Mouse (Mus musculus): ENCODE measurements around the gene Gm17622.

Gm17622 gene

DNA sequence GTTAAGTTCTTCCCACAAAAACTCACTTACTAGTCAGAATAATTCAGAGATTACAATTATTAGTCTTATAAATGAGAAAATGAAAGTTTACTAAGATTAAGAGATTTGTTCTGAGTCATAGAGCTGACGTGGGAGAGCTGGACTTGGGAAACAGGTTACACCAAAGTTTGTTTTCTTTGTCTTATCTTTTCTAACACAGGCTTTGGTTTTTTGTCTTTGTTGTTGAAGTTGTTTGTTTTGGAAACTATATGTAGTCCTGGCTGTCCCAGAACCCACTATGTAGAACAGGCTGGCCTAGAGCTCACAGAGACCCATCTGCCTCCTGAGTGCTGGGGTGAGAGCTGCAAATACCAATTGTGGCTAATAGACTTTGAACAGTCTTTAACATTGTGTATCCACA lies 20.7 kb downstream of the Gm17622 start:
- no peak for DNase-seq (ENCODE audit: low spot score)

DNA sequence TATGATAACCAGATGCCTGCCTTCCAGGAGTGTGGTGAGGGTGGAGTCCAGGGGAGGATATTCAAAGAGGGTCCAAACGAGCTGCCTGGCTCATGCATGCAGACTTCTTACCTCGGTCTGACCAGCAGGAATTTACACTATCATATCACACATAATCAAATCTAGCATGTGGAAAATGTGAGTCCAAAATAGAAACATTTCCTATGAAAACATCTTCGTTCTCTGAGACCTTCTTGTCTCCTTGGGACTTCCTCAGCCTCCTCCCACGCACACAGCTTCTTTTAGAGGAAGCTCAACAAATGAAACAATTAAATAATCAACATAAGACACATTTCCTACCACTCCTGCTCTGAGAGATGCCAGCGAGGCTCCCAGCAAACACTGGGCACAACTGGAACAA lies 21.4 kb downstream of the Gm17622 start:
- peak; percentile 29 for DNase-seq (ENCODE audit: low spot score)

DNA sequence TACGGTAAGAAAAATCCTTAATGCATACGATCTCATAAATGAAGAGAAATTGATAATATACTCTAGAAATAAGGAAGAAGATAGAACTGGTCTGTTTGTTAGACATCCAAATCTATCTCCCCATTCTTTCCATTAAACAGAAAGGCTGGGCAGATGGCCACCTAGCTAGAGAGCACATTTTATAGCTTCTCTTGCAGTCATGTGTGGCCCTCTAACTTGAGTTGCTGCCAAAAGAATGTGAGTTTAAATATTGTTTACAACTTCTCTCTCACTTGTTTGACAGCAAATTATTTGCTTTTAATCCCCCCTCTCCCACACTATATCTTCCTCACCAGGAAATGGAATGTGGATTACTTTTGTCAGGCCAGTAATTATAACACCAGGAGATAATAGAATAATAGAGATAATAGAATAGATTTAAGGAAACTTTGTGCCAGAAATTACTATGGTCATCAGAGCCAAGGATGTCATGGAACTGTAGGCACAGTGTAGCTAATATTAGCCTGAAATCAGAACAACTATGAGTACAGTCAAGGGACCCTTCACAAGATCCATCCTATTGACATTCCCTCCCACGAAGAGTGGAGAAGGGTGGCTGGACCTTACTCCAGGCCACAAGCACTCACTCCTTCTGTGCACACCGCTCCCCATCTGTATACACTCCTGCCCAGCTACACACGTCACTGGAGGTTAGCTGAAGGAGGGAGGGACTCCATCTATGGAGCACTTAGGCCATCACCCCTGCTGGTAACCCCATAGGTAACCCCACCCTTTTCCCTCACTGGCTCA lies 23.8 kb downstream of the Gm17622 start:
- DNase-seq (ENCODE audit: low spot score), result no peak

DNA sequence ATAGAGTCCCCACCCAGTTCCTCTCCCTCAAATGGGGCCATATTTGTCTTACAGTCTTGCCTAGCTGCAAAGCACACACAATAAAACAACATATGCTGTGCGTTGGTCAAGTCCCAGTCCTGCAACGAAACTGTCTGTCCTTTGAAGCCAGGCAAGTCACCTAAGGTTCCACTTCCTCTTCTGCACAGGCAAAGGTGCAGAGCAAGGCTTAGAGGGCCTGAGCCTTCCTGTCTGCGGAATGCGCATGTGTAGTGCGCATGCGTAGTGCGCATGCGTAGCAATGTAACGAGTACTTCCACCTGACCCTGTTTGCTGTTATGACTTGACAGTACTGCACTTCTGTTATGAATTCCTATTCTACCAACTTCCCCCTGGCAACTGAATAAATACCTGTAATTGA lies 25.7 kb downstream of the Gm17622 start:
- no peak for DNase-seq (ENCODE audit: low spot score)

DNA sequence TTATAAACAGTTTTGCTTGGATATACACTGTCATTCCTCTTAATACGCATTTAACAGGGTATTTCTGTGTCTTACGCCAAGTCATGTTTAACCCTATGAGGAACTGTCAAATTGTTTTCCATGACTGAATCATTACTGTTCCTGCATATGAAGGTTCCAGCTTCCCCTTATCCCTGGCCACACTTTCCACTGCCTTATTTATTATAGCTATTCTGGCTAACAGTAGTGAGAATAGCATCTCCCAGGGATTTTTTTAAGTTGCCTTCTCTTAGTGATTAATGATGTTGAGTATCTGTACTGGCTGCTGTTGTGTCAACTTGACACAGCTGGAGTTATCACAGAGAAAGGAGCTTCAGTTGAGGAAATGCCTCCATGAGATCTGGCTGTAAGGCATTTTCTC lies 26.8 kb downstream of the Gm17622 start:
- no peak for DNase-seq (ENCODE audit: low spot score)

DNA sequence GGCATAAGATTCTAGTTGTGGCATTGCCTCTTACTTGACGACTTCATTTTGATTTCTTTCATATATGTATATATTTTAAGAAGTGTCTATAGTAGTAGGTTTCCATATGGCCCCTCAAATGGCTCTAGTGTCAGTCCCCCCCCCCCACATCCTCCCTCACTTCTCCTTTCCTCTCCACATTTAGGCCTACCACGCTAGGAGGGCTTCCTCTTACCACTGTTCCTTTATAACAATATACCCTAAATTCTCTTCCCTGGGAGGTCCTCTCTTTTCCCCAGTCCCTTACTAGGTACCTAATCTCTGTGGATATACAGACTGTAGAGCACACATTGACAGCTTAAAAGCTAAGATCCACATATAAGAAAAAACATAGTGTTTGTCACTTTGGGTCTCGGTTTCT lies 30.8 kb downstream of the Gm17622 start:
- DNase-seq (ENCODE audit: low spot score), result no peak

DNA sequence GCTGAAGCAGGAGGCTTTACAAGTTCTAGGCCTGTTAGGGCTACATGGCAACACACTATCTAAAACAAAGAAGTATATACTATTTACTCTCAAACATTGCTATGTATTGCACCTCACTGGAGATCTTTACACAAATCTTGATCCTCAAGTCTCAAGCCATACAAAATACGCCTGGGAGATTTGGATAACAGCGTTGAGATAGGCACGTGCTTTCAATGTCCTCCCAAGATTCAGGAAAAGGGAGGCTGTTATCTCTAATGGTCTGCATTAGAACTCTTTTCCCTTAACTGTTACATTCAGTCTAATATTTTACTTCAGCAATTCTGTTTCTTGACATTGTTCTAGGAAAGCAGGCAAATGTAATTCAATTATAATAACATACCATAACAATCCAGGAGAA lies 36.5 kb downstream of the Gm17622 start:
- DNase-seq (ENCODE audit: low spot score), result no peak

DNA sequence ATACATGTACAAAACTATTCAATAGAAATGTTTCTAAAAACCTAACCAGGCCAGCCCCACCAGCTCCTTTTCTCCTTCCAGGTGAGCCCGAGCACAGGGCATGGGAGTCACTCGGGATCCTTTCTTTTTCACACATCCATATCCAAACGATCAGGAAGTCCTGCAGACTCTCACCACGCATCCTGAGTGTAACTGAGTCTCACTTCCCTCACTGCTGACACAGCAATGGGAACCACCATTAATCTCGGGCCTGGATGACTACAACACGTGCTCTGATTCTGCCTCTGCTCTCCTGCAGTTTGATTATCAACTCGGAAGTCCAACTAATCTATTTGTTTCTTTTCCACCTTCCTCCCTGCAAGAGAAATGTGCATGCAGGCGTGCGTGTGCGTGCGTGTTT lies 37.3 kb downstream of the Gm17622 start:
- no peak for DNase-seq (ENCODE audit: low spot score)

DNA sequence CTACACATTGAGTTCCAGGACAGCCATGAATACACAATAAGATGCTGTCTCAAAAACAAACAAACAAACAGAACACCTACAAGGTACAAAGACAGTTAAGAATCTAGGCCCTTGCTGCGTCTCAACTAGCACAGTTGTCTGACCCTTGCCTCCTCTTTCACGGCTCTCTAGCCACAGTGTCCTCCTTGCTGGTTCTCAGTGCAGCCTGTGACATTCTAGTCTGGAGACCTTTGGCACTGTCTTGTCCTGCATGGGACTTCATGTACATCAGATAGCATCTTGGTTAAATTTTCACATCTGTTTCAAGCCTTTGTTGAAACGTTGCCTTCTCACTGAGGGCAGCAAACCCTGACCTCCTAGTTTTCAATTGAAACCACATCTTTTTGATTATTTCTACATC lies 38.2 kb downstream of the Gm17622 start:
- no peak for DNase-seq (ENCODE audit: low spot score)

DNA sequence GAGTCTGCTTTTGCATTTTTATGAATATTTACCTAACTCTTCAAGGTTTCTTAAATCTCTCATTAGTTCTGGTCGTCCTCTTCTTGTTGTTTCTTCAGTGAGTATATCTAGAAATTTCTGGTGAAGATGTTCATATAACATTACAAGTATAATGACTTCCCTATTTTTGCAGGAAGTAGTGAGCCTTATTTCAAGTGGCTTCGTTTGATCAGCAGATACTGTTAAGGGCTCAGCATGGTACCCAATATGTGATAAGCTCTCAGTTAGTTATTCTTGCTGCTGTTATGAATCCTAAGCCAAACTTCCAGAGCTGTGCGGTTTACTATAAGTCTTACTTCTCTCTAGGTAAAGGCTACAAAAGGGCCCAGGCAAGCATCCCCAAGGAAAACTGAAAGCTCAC lies 39.0 kb downstream of the Gm17622 start:
- DNase-seq (ENCODE audit: low spot score), result no peak

DNA sequence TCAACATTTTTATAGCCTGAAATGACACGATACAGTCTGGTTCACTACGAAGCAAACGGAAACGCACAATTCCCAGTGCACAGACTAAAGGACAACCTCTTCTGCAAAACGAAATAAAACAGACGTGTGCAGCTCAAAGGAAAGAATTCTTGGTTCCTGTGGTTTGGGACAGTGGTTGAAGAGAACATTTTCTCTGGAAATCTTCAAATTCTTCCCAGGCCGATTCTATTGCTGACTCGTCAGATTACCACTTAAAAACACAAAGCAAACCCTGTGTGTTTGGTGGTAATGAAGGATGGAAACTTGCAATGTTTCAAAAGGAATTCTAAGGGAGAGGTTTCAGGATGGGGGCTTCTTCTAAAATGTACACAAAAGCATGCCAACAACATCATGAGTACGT lies 39.5 kb downstream of the Gm17622 start:
- DNase-seq (ENCODE audit: low spot score), result no peak

DNA sequence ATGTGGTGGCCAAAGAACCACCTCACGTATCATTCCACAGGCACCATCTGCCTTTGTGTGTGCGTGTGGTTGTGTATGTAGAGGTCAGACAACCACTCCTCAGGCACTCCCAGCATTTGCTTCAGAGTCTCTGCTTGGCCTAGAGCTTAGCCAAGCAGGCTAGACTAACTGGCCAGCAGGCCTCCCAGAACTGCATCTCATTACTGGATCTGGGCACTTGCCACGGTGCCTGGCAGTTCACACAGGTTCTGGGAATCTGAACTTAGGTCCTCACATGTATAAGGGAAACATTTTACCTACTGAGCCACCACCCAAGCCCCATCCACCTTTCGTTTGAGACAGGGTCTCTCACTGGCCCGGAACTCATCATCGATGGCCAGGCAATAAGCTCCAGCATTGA lies 41.6 kb downstream of the Gm17622 start:
- DNase-seq (ENCODE audit: low spot score), result no peak

DNA sequence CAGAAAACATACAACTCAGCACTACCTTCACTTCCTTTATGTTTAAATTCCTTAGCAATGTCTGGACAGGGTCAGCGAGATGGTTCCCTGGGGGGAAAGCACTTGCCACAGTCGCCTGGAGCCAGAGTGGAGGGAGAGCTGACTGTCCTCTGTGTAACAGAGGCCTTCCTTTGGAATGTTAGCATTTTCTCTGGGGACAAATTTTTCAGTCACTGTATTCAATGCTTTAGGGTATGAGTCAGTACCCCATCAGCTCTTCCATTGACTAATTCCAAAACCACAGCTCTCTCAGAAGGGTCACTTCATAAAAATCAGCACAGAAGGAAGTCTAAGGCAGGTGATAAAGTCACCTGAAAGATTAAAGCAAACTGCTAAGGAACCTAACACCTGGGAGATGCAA lies 43.2 kb downstream of the Gm17622 start:
- no peak for DNase-seq (ENCODE audit: low spot score)

DNA sequence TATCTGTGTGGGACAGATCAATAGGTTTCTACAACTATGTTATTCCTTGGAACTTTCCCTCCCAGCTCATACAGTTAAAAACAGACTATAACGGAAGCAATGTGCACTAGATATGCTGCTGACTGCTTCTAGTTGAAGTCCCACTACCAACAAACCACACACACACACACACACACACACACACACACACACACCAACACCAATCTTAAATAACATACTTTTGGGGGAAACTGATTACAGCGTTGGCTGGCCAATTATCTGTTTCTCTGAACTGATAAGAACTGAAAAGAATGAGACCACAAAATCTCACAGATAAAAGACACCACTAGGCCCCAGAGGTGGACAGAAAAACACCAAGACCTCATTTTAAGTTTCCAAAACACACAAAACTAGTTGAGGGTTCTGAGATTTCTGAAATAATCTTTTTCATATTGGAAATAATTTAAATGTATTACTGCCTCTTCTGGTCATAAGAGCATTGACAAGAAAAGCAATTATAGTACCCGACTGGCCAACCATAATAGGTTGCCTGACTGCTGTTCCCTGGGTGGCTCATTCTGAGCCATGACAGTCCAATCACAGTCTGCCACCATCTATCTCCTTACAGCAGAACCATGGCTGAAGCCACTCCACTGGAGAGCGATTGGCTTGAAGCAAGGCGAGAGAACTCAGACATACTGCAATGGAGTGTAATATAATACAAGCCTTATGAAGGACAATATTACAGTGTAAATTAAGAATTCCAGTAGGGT lies 46.5 kb downstream of the Gm17622 start:
- DNase-seq (ENCODE audit: low spot score), result no peak

DNA sequence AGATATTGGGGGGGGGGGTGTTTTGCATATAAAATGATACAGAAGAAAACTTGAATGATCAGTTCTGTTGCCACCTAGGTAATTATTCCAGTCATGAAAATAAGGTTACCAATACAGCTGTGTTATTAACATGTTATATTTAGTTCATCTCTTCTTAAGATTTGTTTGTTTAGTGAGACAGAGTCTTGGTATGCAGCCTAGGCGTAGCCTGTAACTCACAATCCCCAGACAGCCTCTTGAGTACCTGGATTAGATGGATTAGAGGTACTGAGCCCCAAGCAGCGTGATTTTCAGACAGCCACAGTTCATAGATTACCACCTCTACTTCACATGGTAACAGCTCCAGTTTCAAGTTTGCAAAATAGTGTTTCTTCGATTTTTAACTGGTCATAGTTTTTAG lies 47.6 kb downstream of the Gm17622 start:
- DNase-seq (ENCODE audit: low spot score), result no peak
